Mouse (Mus musculus): ENCODE data around the gene Uqcc2.

- TF ChIP-seq POLR2AphosphoS5 (IDR thresholded peaks at IDR 0.05; ENCODE audit: insufficient replicate concordance, low read depth, low read length) = no peak
- TF ChIP-seq CTCF (IDR thresholded peaks at IDR 0.05; ENCODE audit: low read depth, low read length) = no peak
- TF ChIP-seq GATA1 (IDR thresholded peaks at IDR 0.05; ENCODE audit: borderline replicate concordance, low read length) = no peak
- no peak for TF ChIP-seq TAL1 (conservative IDR thresholded peaks at IDR 0.05; ENCODE audit: low read depth, low read length)
- TF ChIP-seq GATA2 (IDR thresholded peaks at IDR 0.05; ENCODE audit: borderline replicate concordance, low read depth, low read length) = no peak
Measured at GRCm38 (mm10) chr17:27172459-27172858, 38.7 kb upstream of the Uqcc2 start.
